Mouse (Mus musculus) liver, embryonic 16.5 days (tissue): Measurements from ENCODE around the gene Ccdc96. TPM values are rescaled to one million over a fixed set of nuclear protein-coding genes. Genes with fewer than 3 reads are reported as not detected.
A peak's percentile ranks its signal among the peaks of the same experiment; 100 is the strongest.

ENCODE experiments used
- ATAC-seq: fragments of 200-750 bp; cut with Nextera tagmentation; 2 replicates; pipeline ENCODE4 v1.8.0; 2017; ENCODE audit warnings: low read depth, mild to moderate bottlenecking, moderate number of reproducible peaks, moderate library complexity
- H3K27ac ChIP-seq: fragments of 300-500 bp; sonication (generic); 2 replicates; pipeline ENCODE4 v1.5.1; 2014; ENCODE audit warnings: mild to moderate bottlenecking, low read length
- H3K27me3 ChIP-seq: fragments of 300-500 bp; sonication (generic); 2 replicates; pipeline ENCODE4 v1.6.1; 2014; ENCODE audit warnings: low read depth, low read length, mixed read lengths; ENCODE audit not compliant: control insufficient read depth, insufficient read depth
- H3K36me3 ChIP-seq: fragments of 300-500 bp; sonication (generic); 2 replicates; pipeline ENCODE4 v1.6.1; 2014; ENCODE audit warnings: mild to moderate bottlenecking; ENCODE audit not compliant: control insufficient read depth, insufficient read depth
- H3K4me1 ChIP-seq: fragments of 300-500 bp; sonication (generic); 2 replicates; pipeline ENCODE4 v1.6.1; 2014; ENCODE audit warnings: low read depth, low read length, mixed read lengths; ENCODE audit not compliant: control insufficient read depth
- H3K4me2 ChIP-seq: fragments of 300-500 bp; sonication (generic); 2 replicates; pipeline ENCODE4 v1.6.1; 2014; ENCODE audit warnings: low read depth, low read length, mixed read lengths
- H3K4me3 ChIP-seq: fragments of 300-500 bp; sonication (generic); 2 replicates; pipeline ENCODE4 v1.5.1; 2014; ENCODE audit warnings: low read depth, mild to moderate bottlenecking, low read length
- H3K9ac ChIP-seq: fragments of 300-500 bp; sonication (generic); 2 replicates; pipeline ENCODE4 v1.6.1; 2014; ENCODE audit warnings: low read depth, low read length
- H3K9me3 ChIP-seq: fragments of 300-500 bp; sonication (generic); replicated peaks from 2 replicates; pipeline ENCODE4 v1.6.1; 2016; ENCODE audit warnings: low read length; ENCODE audit not compliant: control insufficient read depth
- WGBS: fragments of 180-500 bp; shearing (Covaris S2); extraction: QIAGEN DNeasy Blood & Tissue Kit; methylation state at CpG from one replicate; pipeline ENCODE4 v1.1.7; 2014; ENCODE audit not compliant: insufficient replicate concordance; 5-methylcytosine and 5-hydroxymethylcytosine counted together
- polyA plus RNA-seq: library from polyadenylated mRNA; unstranded; fragments of >200 nt; fragmentation: Nextera tagmentation; extraction: Ambion mirVana; gene quantifications from 2 replicates; pipeline ENCODE4 v1.2.1, GENCODE M21; 2015

The Ccdc96 gene
- polyA plus RNA-seq, 1 experiment from 2014 or later: 0.07 TPM

DNA sequence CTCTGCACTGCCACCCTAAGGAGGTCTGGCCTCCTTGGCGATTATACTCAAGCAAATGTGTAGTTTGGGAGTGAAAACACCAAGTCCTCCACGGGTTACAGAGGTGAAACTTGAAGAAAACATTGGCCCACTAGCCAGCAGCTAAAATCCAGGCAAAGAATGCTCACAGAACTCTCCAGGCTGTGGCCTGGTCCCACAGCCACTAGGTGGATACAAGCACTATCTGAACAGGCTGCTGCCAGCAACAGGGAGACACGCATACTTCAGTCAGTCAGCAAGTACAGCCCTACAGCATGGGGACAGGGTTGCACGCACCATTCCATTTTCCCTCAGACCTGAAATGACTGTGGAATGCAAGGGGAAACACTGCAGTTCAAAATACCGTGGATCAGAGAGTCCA, 41.9 kb downstream of the Ccdc96 start:
- 64% methylated on average over 5 of the region's 5 CpGs for WGBS
- ATAC-seq: no peak

GRCm38 (mm10) chr5:36526921-36527320, 42.5 kb downstream of the Ccdc96 start:
- Histone ChIP-seq H3K4me2 (no peak overlapping the region), H3K4me1 (peaks cover 23% of the 10 kb centered on the region), H3K27me3 (no peaks in the 10 kb centered on the region), H3K27ac (no peak overlapping the region), H3K9me3 (no peaks in the 10 kb centered on the region), H3K36me3 (no peaks in the 10 kb centered on the region), H3K9ac (no peak overlapping the region), H3K4me3 (no peak overlapping the region)
- no peak for ATAC-seq
- WGBS: 71% methylated on average over 2 of the region's 2 CpGs

More for the DNA sequence above, 41.9 kb downstream of the Ccdc96 start:
- H3K4me2 ChIP-seq: no peak overlapping the region
- H3K36me3 ChIP-seq: no peaks in the 10 kb centered on the region
- no peaks in the 10 kb centered on the region for H3K9me3 ChIP-seq
- no peak overlapping the region for H3K4me3 ChIP-seq
- no peak overlapping the region for H3K9ac ChIP-seq
- no peak overlapping the region for H3K27ac ChIP-seq
- H3K4me1 ChIP-seq: peaks cover 23% of the 10 kb centered on the region
- H3K27me3 ChIP-seq: no peaks in the 10 kb centered on the region

DNA sequence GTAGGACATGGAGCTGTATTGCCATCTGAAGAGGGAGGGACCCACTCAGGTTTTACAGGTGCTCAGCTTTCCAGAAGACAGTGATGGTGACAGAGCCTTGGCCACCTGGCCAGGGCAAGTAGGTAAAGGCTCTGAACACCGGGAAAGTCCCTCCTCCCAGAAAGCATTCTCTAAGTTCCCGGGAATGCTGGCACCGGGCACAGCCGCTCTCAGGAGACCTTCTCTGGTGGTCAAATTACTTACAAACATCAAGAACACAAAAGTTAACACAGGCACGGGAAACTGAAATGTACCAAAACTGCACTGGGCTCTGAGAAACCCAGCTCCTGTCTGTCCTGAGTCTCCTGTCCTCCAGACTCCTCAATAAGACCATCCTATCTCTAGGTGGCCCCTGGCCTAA, 45.3 kb downstream of the Ccdc96 start:
- 17% methylated on average over 5 of the region's 5 CpGs for WGBS
- Histone ChIP-seq H3K9me3 (no peaks in the 10 kb centered on the region), H3K4me1 (peaks cover 28% of the 10 kb centered on the region), H3K4me3 (peak overlapping the region; percentile 75), H3K4me2 (peak overlapping the region; percentile 86), H3K27me3 (no peaks in the 10 kb centered on the region), H3K9ac (peak overlapping the region; percentile 75), H3K27ac (peak overlapping the region; percentile 65; the same call in 1 of the 2 replicates), H3K36me3 (no peaks in the 10 kb centered on the region)
- no peak for ATAC-seq

GRCm38 (mm10) chr5:36530129-36530751, 45.9 kb downstream of the Ccdc96 start:
- Histone ChIP-seq H3K27ac (peak overlapping the region; percentile 65), H3K4me1 (peaks cover 29% of the 10 kb centered on the region), H3K36me3 (no peaks in the 10 kb centered on the region), H3K9ac (peak overlapping the region; percentile 75), H3K27me3 (no peaks in the 10 kb centered on the region), H3K4me2 (peak overlapping the region; percentile 86), H3K4me3 (peak overlapping the region; percentile 75), H3K9me3 (no peaks in the 10 kb centered on the region)
- 1% methylated on average over 28 of the region's 28 CpGs for WGBS
- peak; percentile 94 for ATAC-seq

GRCm38 (mm10) chr5:36534455-36535030, 50.2 kb downstream of the Ccdc96 start:
- Histone ChIP-seq H3K9me3 (no peaks in the 10 kb centered on the region), H3K36me3 (no peaks in the 10 kb centered on the region), H3K9ac (no peak overlapping the region), H3K4me3 (no peak overlapping the region), H3K4me1 (peaks cover 21% of the 10 kb centered on the region), H3K27ac (no peak overlapping the region), H3K4me2 (no peak overlapping the region), H3K27me3 (no peaks in the 10 kb centered on the region)
- no peak for ATAC-seq
- 37% methylated on average over 6 of the region's 6 CpGs for WGBS

GRCm38 (mm10) chr5:36535438-36536176, 51.2 kb downstream of the Ccdc96 start:
- Histone ChIP-seq H3K4me2 (no peak overlapping the region), H3K27ac (no peak overlapping the region), H3K4me1 (peaks cover 11% of the 10 kb centered on the region), H3K27me3 (no peaks in the 10 kb centered on the region), H3K9me3 (no peaks in the 10 kb centered on the region), H3K4me3 (no peak overlapping the region), H3K9ac (no peak overlapping the region), H3K36me3 (no peaks in the 10 kb centered on the region)
- 58% methylated on average over 6 of the region's 6 CpGs for WGBS
- ATAC-seq: no peak

- Histone ChIP-seq H3K27ac (no peak overlapping the region), H3K9ac (no peak overlapping the region), H3K9me3 (no peaks in the 10 kb centered on the region), H3K36me3 (no peaks in the 10 kb centered on the region), H3K4me1 (peaks cover 8% of the 10 kb centered on the region), H3K4me3 (no peak overlapping the region), H3K4me2 (no peak overlapping the region), H3K27me3 (no peaks in the 10 kb centered on the region)
- 58% methylated on average over 3 of the region's 3 CpGs for WGBS
- ATAC-seq: no peak
Measured at GRCm38 (mm10) chr5:36536424-36536823, 52.0 kb downstream of the Ccdc96 start.
